Mouse (Mus musculus) spleen, postnatal 0 days (tissue): ENCODE results near the gene Jpt1. TPM values are rescaled to one million over a fixed set of nuclear protein-coding genes. Genes with fewer than 3 reads are reported as not detected.

Experiments used
- polyA plus RNA-seq: library from polyadenylated mRNA; unstranded; fragments of >200 nt; fragmentation: Nextera tagmentation; extraction: Ambion mirVana; gene quantifications from 2 replicates; pipeline ENCODE4 v1.2.1, GENCODE M21; 2015

The Jpt1 gene
- polyA plus RNA-seq: 280 and 285 TPM in 2 replicates

DNA sequence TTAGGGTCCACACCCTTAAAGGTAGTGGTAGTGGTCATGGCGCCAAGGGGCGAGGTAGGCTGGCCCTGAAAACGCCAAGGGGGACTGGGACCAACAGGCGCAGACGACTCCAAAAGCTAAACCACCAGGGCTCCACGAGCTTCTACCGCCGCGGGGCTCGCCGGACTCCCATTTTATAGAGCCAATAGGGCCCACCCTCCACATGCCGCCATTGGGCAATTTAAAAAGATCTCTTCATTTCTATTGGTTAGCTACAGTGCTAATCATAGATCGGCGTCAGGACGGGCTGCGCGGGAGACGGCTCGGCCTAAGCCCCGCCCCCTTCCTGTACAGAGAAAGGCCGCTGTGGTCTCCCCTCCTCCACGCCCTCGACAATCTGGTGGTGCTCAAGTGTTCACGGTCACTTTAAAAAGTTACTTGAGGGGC lies at the start of gene Jpt1:
Gene Jpt1, minus strand, starts transcription at position 150 of the 426 bp plus-strand sequence.

GRCm38 (mm10) chr11:115536038-115536681 lies 22.0 kb upstream of the Jpt1 start, which contains the start of gene Sumo2:
Gene Sumo2 (minus strand): TSS chr11:115536276.

GRCm38 (mm10) chr11:115491356-115492083 lies 22.7 kb downstream of the Jpt1 start, which contains the start of gene Nt5c:
Gene Nt5c (minus strand): TSS chr11:115491862.

DNA sequence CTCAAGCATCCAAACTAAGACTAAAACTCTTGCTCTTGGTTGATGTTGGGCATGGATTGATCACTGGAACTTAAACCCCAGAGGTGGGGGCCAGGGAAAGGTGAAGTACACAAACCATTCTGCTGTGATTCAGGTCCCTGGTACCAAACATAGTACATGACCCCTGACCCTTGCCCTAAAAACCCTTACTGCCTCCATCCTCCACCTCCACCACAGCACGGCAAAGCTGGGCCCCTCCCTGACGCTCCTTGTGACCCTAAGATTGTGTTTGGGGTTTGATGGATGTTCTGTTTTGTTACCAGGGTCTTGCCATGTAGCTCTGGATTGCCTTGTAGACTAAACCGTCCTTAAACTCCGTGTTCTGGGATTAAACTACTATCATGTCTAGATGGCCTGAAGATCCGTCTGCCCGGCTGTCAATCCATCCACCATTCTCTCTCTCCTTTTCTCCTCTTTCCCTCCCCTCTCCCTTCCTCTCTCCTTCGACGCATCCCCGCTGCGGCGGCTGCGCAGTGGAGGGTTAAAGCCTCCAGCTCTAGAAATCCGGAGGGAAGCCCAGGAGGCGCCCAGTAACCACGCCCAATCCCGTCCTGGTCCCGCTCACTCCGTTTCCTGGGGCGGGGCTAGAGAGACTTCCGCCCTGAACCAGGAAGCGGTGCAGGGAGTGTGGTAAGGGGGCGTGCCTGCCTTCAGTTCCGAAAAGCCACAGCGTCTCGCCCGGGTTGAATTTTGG lies 39.0 kb downstream of the Jpt1 start, which contains the start of gene Armc7:
Gene Armc7, plus strand, starts transcription at position 643 of the 733 bp plus-strand sequence.

GRCm38 (mm10) chr11:115462243-115462891 lies 51.8 kb downstream of the Jpt1 start, which contains the start of gene Slc16a5:
Gene Slc16a5 (plus strand): TSS chr11:115462474.

Other genes starting within 250 kb of the Jpt1 start
- 0.07 and 0.08 TPM in 2 replicates for gene Grin2c, start 247.1 kb downstream of the Jpt1 start, polyA plus RNA-seq
- gene Fdxr, start 237.3 kb downstream of the Jpt1 start, polyA plus RNA-seq: 9.7 and 10.0 TPM in 2 replicates
- 0.24 and 0.33 TPM in 2 replicates for gene Fads6, start 216.7 kb downstream of the Jpt1 start, polyA plus RNA-seq
- not detected in 2 replicates for gene Otop2, start 207.2 kb downstream of the Jpt1 start, polyA plus RNA-seq
- gene Ush1g, start 192.3 kb downstream of the Jpt1 start, polyA plus RNA-seq: 0.65 and 0.70 TPM in 2 replicates
- gene Otop3, start 179.7 kb downstream of the Jpt1 start, polyA plus RNA-seq: not detected in 2 replicates
- 1.3 and 2.2 TPM in 2 replicates for gene Hid1, start 146.6 kb downstream of the Jpt1 start, polyA plus RNA-seq
- gene Cdr2l, start 132.5 kb downstream of the Jpt1 start, polyA plus RNA-seq: 2.9 and 4.3 TPM in 2 replicates
- gene Mrpl58, start 110.6 kb downstream of the Jpt1 start, polyA plus RNA-seq: 80.9 and 91.3 TPM in 2 replicates
- 692 and 747 TPM in 2 replicates for gene Atp5h, start 94.4 kb downstream of the Jpt1 start, polyA plus RNA-seq
- gene Kctd2, start 94.3 kb downstream of the Jpt1 start, polyA plus RNA-seq: 9.5 and 13.2 TPM in 2 replicates
- not detected in 2 replicates for gene Trim80, start 73.8 kb downstream of the Jpt1 start, polyA plus RNA-seq
- 0.08 and 0.19 TPM in 2 replicates for gene Slc16a5, start 51.9 kb downstream of the Jpt1 start, polyA plus RNA-seq
- gene Armc7, start 38.7 kb downstream of the Jpt1 start, polyA plus RNA-seq: 7.4 and 8.5 TPM in 2 replicates
- gene Nt5c, start 22.5 kb downstream of the Jpt1 start, polyA plus RNA-seq: 83.3 and 90.8 TPM in 2 replicates
- gene Sumo2, start 21.9 kb upstream of the Jpt1 start, polyA plus RNA-seq: 581 and 592 TPM in 2 replicates
- 133 and 153 TPM in 2 replicates for gene Nup85, start 50.0 kb upstream of the Jpt1 start, polyA plus RNA-seq
- gene Mrps7, start 89.5 kb upstream of the Jpt1 start, polyA plus RNA-seq: 48.3 and 49.0 TPM in 2 replicates
- gene Gga3, start 89.7 kb upstream of the Jpt1 start, polyA plus RNA-seq: 8.6 and 8.9 TPM in 2 replicates
- gene Mif4gd, start 98.6 kb upstream of the Jpt1 start, polyA plus RNA-seq: 40.0 and 42.2 TPM in 2 replicates
- 12.7 and 15.1 TPM in 2 replicates for gene Slc25a19, start 113.9 kb upstream of the Jpt1 start, polyA plus RNA-seq
- 55.2 and 60.1 TPM in 2 replicates for gene Grb2, start 194.2 kb upstream of the Jpt1 start, polyA plus RNA-seq